Mouse (Mus musculus): ENCODE results near the gene Nme4.
"Not testable (repeated sequence)": the region's sequence is repeated elsewhere in the genome, so short reads cannot be mapped to it uniquely, and the experiment has no call there.

Nme4 gene

GRCm38 (mm10) chr17:26095121-26095740, at the start of gene Nme4:
TSS of gene Nme4 (minus strand) at chr17:26095602.
- DNase-seq (ENCODE audit: low spot score) = peak; percentile 79

DNA sequence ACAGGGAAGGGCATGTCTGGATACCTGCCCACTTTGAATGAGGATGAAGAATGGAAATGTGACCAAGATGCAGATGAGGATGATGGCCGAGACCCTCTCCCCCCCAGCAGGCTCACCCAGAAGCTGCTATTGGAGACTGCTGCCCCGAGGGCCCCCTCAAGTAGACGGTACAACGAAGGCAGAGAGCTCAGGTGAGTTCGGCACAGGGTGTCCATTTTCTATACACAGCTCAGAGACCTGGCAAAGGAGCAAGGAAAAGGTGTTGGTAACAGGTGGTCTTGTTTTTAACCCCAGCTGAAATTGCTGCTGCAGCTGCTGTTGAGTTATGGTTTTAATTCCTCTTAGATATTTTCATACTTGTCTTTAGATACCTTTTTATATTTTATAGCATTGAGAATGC, 48.0 kb upstream of the Nme4 start:
- DNase-seq (ENCODE audit: low spot score) = no peak

DNA sequence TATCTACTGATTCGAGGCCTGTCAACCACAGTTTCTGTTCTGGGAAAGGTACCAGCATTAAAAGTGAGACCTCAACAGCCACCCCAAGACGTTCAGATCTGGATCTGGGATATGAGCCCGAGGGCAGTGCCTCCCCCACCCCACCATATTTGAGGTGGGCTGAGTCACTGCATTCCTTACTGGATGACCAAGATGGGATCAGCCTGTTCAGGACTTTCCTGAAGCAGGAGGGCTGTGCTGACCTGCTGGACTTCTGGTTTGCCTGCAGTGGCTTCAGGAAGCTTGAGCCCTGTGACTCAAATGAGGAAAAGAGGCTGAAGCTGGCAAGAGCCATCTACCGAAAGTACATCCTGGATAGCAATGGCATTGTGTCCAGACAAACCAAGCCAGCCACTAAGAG, 47.4 kb upstream of the Nme4 start:
- no peak for DNase-seq (ENCODE audit: low spot score)

DNA sequence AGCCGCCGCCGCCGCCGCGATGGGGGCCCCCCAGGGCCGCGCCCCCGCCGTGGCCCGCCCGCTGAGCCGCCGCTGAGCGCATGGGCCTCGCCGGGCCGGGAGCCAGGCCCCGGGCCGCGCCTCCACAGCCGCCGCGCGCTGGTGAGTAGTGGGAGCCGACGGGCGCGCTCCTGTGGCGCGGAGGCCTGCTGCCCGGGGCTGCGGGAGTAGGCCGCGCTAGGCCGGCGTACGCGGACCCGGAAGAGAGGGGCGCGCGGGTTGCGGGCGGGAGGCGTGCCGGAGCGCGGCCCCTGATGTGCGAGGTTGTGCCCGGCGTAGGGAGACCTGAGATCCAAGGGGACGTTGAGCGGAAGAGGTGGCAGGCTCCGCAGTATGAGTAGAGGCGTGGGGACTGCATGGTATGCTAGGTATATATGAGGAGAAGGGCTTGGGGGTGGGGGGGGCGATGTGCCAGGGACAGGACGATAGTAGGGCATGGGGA, 43.5 kb upstream of the Nme4 start:
- DNase-seq (ENCODE audit: low spot score) = no peak

- peak; percentile 97 for DNase-seq (ENCODE audit: low spot score)
Measured at GRCm38 (mm10) chr17:26138239-26138836, 42.9 kb upstream of the Nme4 start, which contains the start of gene Axin1. TSS of gene Axin1 (plus strand) at chr17:26138688.

DNA sequence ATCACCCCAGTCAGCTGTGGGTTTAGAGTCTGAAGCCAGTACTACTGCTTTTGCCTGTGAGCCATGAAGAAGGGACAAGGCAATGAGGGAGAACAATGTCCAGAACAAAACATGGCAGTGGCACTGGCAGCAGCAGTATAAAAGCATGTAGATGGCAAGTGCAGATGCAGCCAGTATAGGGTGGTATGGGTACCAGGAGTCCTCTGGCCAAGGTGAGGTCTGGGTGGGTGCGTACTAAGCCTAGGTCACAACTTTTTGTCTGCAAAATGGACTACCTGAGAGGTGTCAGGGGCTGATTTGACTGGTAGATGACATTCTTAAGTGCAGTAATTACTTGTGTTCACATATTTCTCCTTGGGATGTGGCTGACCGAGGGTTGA, 42.3 kb upstream of the Nme4 start:
- no peak for DNase-seq (ENCODE audit: low spot score)

GRCm38 (mm10) chr17:26137106-26137750, 41.8 kb upstream of the Nme4 start:
- DNase-seq (ENCODE audit: low spot score) = no peak

DNA sequence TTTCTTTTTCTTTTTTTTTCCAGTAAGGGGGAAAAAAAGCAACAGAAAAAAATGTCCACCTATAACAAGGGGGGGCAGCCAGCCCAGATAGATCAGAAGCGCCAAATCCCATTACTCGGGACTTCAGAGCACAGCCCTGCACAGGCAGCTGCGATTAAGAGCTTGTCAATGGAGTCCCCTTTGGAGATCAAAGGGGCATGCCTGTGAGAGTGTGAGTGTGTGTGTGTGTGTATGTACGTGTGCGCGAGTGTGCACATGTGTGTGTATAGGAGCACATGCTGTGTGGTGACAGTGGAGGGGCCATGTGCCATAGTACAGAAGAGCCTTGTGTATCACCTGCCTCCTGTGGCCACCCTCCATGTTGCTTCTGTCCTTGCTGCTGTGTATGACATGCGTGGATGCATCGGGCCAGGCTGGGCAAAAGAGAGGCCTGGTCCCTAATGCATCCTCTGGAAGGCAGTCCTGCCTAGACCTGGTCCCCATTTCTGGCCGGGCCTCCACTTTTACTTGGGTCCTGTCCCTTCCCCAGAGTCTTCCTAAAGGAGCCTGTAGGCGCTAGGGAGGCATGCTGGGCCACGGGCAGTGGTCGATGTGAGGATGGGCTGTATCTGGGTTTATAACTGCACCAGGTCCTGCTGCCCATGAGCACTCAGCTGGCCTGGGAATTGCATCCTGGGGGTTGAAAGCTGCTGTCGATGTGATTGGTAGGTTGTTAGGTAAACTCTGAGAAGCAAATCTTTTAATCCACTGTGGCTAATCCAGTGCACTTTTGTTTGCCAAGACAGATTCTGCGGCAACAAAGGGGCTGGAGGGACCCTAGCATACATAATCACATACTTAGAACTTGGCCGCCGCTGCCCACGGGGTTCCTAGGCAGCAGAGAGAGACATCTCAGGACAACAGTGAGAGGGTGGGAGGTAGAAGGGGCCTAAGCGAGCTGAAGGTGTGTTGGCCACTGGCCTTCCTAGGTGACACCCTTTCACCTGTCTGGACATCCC, 36.8 kb upstream of the Nme4 start:
- no peak for DNase-seq (ENCODE audit: low spot score)

GRCm38 (mm10) chr17:26131062-26131732, 35.8 kb upstream of the Nme4 start:
- no peak for DNase-seq (ENCODE audit: low spot score)

DNA sequence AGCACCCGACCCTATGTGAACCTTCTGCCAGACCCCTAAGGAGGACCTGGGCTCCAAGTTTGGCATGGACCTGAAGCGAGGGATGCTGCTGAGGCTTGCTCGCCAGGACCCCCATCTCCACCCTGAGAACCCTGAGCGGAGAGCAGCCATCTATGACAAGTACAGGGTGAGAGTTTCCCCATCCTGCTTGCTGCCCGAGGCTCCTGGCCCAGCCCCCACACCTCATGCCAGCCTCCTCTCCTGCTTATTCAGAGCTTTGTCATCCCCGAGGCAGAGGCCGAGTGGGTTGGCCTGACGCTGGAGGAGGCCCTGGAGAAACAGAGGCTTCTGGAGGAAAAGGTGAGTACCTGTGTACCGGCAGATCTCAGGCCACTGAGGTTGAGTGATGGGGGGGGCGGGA, 29.8 kb upstream of the Nme4 start:
- no peak for DNase-seq (ENCODE audit: low spot score)

DNA sequence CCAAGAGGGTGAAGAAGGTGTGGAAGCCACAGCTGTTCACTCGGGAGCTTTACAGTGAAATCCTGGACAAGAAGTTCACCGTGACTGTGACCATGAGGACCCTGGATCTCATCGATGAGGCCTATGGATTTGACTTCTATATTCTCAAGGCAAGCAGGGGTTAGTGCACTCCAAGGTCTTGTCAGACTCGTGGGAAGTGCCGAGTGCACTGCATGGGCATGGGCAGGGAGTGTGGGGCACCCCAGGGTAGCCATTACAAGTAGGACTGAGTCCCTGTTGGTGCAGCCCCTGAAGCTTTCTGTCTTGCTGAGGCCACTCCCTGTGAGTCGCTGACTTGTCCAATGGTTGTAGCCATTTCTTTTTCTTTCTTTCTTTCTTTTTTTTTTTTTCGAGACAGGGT, 29.2 kb upstream of the Nme4 start:
- no peak for DNase-seq (ENCODE audit: low spot score)

DNA sequence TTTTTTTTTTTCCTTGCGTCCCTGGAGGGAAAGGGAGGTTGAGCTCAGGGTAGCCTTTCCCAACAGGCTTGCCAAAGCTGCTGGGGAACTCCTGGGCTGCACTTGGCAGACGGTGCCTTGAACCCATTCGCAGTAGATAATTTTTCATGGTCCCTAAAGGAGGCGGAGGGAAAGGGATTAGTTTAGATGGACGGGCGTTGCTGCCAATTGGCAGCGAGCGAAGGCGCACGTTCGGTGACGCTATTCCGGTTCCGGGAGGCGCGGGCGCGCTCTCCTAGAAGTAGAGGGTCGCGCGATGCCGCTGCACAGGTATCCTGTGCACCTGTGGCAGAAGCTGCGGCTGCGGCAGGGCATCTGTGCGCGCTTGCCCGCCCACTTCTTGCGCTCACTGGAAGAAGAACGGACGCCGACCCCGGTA, 27.9 kb upstream of the Nme4 start, which contains the start of gene Mrpl28:
Mrpl28 (plus strand) TSS at position 234 of the 418 bp plus-strand sequence.
- peak; percentile 98 for DNase-seq (ENCODE audit: low spot score)

DNA sequence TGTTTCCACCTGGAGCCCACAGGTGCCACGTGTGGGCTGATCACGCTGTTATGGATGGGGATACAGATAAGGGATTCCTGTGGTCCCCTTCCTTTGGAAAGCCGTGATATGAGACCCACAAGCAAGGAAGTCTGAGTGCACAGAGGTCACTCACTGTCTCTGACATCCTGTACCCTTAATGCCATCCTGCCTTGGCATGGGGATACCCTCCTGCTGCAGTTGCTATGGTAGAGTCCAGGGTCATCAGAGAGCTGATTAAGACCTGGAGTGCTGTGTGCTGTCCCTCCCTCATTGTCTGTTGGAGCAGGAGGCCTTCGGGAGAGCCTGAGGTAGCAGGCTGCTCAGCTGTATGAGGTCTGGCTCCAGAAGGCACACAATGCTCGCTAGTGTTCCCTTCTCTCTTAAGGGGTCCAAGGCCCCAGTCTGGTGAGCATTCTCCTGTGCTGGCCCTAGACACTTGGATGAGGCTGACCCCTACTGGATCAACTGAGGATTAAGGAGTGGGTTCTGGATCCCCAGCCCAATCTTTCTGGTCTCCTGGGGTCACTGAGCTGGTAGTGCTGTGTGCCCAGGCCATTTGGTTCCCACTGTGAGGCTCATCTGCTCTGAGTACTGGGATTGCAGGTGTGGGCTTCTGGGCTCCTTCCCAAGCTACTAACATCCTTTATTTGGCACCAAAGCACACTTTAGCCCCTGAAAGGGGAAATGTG, 27.2 kb upstream of the Nme4 start:
- peak; percentile 23 for DNase-seq (ENCODE audit: low spot score)

- peak; percentile 78 for DNase-seq (ENCODE audit: low spot score)
Measured at GRCm38 (mm10) chr17:26119766-26120710, 24.6 kb upstream of the Nme4 start.

GRCm38 (mm10) chr17:26116503-26117258, 21.3 kb upstream of the Nme4 start:
- DNase-seq (ENCODE audit: low spot score) = no peak

- no peak for DNase-seq (ENCODE audit: low spot score)
Measured at GRCm38 (mm10) chr17:26115956-26116487, 20.6 kb upstream of the Nme4 start.

- DNase-seq (ENCODE audit: low spot score) = no peak
Measured at GRCm38 (mm10) chr17:26115205-26115898, 19.9 kb upstream of the Nme4 start.

DNA sequence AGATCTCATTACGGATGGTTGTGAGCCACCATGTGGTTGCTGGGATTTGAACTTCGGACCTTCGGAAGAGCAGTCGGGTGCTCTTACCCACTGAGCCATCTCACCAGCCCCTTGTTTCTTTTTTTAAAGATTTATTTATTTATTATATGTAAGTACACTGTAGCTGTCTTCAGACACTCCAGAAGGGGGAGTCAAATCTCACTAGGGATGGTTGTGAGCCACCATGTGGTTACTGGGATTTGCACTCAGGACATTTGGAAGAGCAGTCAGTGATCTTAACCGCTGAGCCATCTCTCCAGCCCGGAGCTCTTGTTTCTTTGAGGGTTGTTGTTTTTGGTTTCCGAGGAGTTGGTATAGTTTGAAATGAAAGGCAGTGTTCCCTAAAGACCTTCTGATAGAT, 19.1 kb upstream of the Nme4 start:
- DNase-seq (ENCODE audit: low spot score) = not testable (repeated sequence)

Data from retina, embryonic 14.5 days (tissue).